Mouse (Mus musculus) heart, postnatal 14 days (tissue): ENCODE measurements around the gene Leap2. TPM values are rescaled to one million over a fixed set of nuclear protein-coding genes. Genes with fewer than 3 reads are reported as not detected.
"Not testable (repeated sequence)": the region's sequence is repeated elsewhere in the genome, so short reads cannot be mapped to it uniquely, and the experiment has no call there.

Experiments used
- DNase-seq, 2 experiments: peaks; one replicate each; pipeline ENCODE4 v3.0.0; 2021 to 2022
- intact Hi-C: fragments of 180-260 bp; cut with DNase I; formaldehyde crosslinking; loops from one replicate; pipeline ENCODE4 v1.15.1; 2025
- total RNA-seq, 2 experiments: library from RNA; stranded (reverse); gene quantifications; 2 replicates each; pipeline ENCODE4 v1.2.3; 2021

Gene Leap2
- total RNA-seq, 2 experiments from 2014 or later: not detected

GRCm38 (mm10) chr11:53445562-53445961 is 22.6 kb upstream of the Leap2 start:
- intact Hi-C loops: no loop called here

GRCm38 (mm10) chr11:53443861-53444260 is 20.9 kb upstream of the Leap2 start:
- intact Hi-C loops: no loop called here
- DNase-seq: peak in 1 of 2 experiments; percentile 47

More at GRCm38 (mm10) chr11:53445562-53445961, 22.6 kb upstream of the Leap2 start:
- DNase-seq: no peak

GRCm38 (mm10) chr11:53441921-53442320 is 19.0 kb upstream of the Leap2 start:
- intact Hi-C loops: no loop called here
- DNase-seq: peak in 1 of 2 experiments; percentile 28

GRCm38 (mm10) chr11:53436338-53436737 is 13.4 kb upstream of the Leap2 start:
- intact Hi-C loops: no loop called here
- DNase-seq: no peak

- DNase-seq: no peak
- intact Hi-C loops: no loop called here
These were observed 12.5 kb upstream of the Leap2 start for GRCm38 (mm10) chr11:53435504-53435903.

- intact Hi-C loops: no loop called here
- no peak for DNase-seq
These were observed 10.1 kb upstream of the Leap2 start for GRCm38 (mm10) chr11:53433057-53433456.

GRCm38 (mm10) chr11:53431347-53432056 is 8.5 kb upstream of the Leap2 start:
- intact Hi-C loops: no loop called here
- DNase-seq: peak in 1 of 2 experiments; percentile 17

GRCm38 (mm10) chr11:53430670-53431346 is 7.8 kb upstream of the Leap2 start, which contains the start of the genes Uqcrq and Gdf9:
Gene Uqcrq (minus strand): TSS chr11:53430831.
Gene Gdf9 (plus strand): TSS chr11:53431023.
- DNase-seq: peak; percentile 93 to 96
- intact Hi-C loops: no loop called here

GRCm38 (mm10) chr11:53430300-53430669 is 7.3 kb upstream of the Leap2 start:
- no peak for DNase-seq
- intact Hi-C loops: no loop called here

GRCm38 (mm10) chr11:53429182-53429581 is 6.2 kb upstream of the Leap2 start:
- intact Hi-C loops: no loop called here
- no peak for DNase-seq

- intact Hi-C loops: no loop called here
- DNase-seq: no peak
These were observed 5.7 kb upstream of the Leap2 start for GRCm38 (mm10) chr11:53428716-53429057.

GRCm38 (mm10) chr11:53427993-53428715 is 5.2 kb upstream of the Leap2 start:
- intact Hi-C loops: no loop called here
- no peak for DNase-seq

- DNase-seq, intact Hi-C loops: not testable (repeated sequence)
These were observed 3.9 kb upstream of the Leap2 start for GRCm38 (mm10) chr11:53426914-53427313.

- DNase-seq: no peak
- intact Hi-C loops: no loop called here
These were observed 2.8 kb upstream of the Leap2 start for GRCm38 (mm10) chr11:53425711-53426255.

- no peak for DNase-seq
- intact Hi-C loops: no loop called here
These were observed 2.3 kb upstream of the Leap2 start for GRCm38 (mm10) chr11:53425251-53425650.

- no peak for DNase-seq
- intact Hi-C loops: no loop called here
These were observed 1.9 kb upstream of the Leap2 start for GRCm38 (mm10) chr11:53424826-53425225.

- DNase-seq: no peak
- intact Hi-C loops: no loop called here
These were observed 4.9 kb downstream of the Leap2 start for GRCm38 (mm10) chr11:53418048-53418447.

GRCm38 (mm10) chr11:53413871-53414270 is 9.1 kb downstream of the Leap2 start:
- intact Hi-C loops: loop anchor here (2.0 kb wide), 1 partner anchor 37 kb away; no protein-coding TSS in a partner anchor
- DNase-seq: no peak

- intact Hi-C loops: no loop called here
- DNase-seq: peak in 1 of 2 experiments; percentile 24
These were observed 11.2 kb downstream of the Leap2 start for GRCm38 (mm10) chr11:53411738-53412137.

- intact Hi-C loops: no loop called here
- no peak for DNase-seq
These were observed 19.3 kb downstream of the Leap2 start for GRCm38 (mm10) chr11:53403638-53404037.

- intact Hi-C loops: no loop called here
- no peak for DNase-seq
These were observed 29.1 kb downstream of the Leap2 start for GRCm38 (mm10) chr11:53393856-53394255.
